Mouse (Mus musculus) liver, embryonic 14.5 days (tissue): ENCODE measurements around the gene Hadha. TPM values are rescaled to one million over a fixed set of nuclear protein-coding genes. Genes with fewer than 3 reads are reported as not detected.

Experiments used
- ATAC-seq: fragments of 200-750 bp; cut with Nextera tagmentation; 2 replicates; pipeline ENCODE4 v1.8.0; 2017; ENCODE audit warnings: moderate number of reproducible peaks, mild to moderate bottlenecking, moderate library complexity; ENCODE audit not compliant: insufficient read depth
- DNase-seq, 3 experiments: peaks; one replicate each; pipeline ENCODE4 v3.0.0-alpha.2; 2012 to 2013; ENCODE audit warnings: low read depth in 3 of 3, low spot score in 3 of 3
- H3K27ac ChIP-seq: fragments of 300-500 bp; sonication (generic); 2 replicates; pipeline ENCODE4 v1.5.1; 2014; ENCODE audit warnings: moderate library complexity, mild to moderate bottlenecking, control low read depth, inconsistent platforms
- H3K27me3 ChIP-seq: fragments of 300-500 bp; sonication (generic); 2 replicates; pipeline ENCODE4 v1.6.1; 2014; ENCODE audit warnings: mild to moderate bottlenecking, low read length, moderate library complexity; ENCODE audit not compliant: control insufficient read depth, insufficient read depth
- H3K36me3 ChIP-seq: fragments of 300-500 bp; sonication (generic); replicated peaks from 2 replicates; pipeline ENCODE4 v1.6.1; 2014; ENCODE audit warnings: low read depth; ENCODE audit not compliant: control insufficient read depth, insufficient read depth
- H3K4me1 ChIP-seq, 2 experiments: fragments of 200-500 bp in 1 of 2; fragments of 300-500 bp in 1 of 2; sonication (generic) in 1 of 2; replicated peaks; 2 replicates each; pipeline ENCODE4 v1.6.1; 2012 to 2014; ENCODE audit warnings: antibody characterized with exemption in 1 of 2, inconsistent platforms in 1 of 2, low read length in 1 of 2; ENCODE audit not compliant: control insufficient read depth in 2 of 2, insufficient read depth in 2 of 2
- H3K4me2 ChIP-seq: fragments of 300-500 bp; sonication (generic); 2 replicates; pipeline ENCODE4 v1.6.1; 2014; ENCODE audit warnings: low read depth, mild to moderate bottlenecking, control low read depth, moderate library complexity
- H3K4me3 ChIP-seq, 2 experiments: fragments of 200-500 bp in 1 of 2; fragments of 300-500 bp in 1 of 2; sonication (generic) in 1 of 2; 2 replicates each; pipeline ENCODE4 v1.5.1; 2012 to 2014; ENCODE audit warnings: low read depth in 2 of 2, low read length in 2 of 2, mild to moderate bottlenecking in 2 of 2, control low read depth in 1 of 2, inconsistent platforms in 1 of 2, moderate library complexity in 1 of 2; ENCODE audit not compliant: insufficient read depth in 1 of 2
- H3K9ac ChIP-seq: fragments of 300-500 bp; sonication (generic); replicated peaks from 2 replicates; pipeline ENCODE4 v1.6.1; 2014; ENCODE audit warnings: mild to moderate bottlenecking, control low read depth, moderate library complexity
- H3K9me3 ChIP-seq: fragments of 300-500 bp; sonication (generic); 2 replicates; pipeline ENCODE4 v1.6.1; 2016; ENCODE audit warnings: low read length, mixed read lengths; ENCODE audit not compliant: control insufficient read depth
- CTCF ChIP-seq: IDR thresholded peaks from 2 replicates; pipeline ENCODE4 v1.5.1; 2016; ENCODE audit warnings: antibody characterized with exemption, low read depth, control low read depth
- EP300 ChIP-seq: IDR thresholded peaks from 2 replicates; pipeline ENCODE4 v1.6.1; 2016; ENCODE audit warnings: antibody characterized with exemption, low read depth
- WGBS: fragments of 180-500 bp; shearing (Covaris S2); extraction: QIAGEN DNeasy Blood & Tissue Kit; methylation state at CpG from one replicate; pipeline ENCODE4 v1.1.7; 2014; ENCODE audit not compliant: insufficient replicate concordance; 5-methylcytosine and 5-hydroxymethylcytosine counted together
- polyA plus RNA-seq, 2 experiments: library from polyadenylated mRNA; depleted of rRNA in 1 of 2; stranded (reverse) in 1 of 2; unstranded in 1 of 2; fragments of >200 nt; fragmentation: Nextera tagmentation in 1 of 2; extraction: Ambion mirVana in 1 of 2; gene quantifications; 2 replicates each; pipeline versions ENCODE4 v1.2.1 to v1.2.3; 2012 to 2014

Hadha gene
- polyA plus RNA-seq, 2 experiments = 40.0 to 73.9 TPM

DNA sequence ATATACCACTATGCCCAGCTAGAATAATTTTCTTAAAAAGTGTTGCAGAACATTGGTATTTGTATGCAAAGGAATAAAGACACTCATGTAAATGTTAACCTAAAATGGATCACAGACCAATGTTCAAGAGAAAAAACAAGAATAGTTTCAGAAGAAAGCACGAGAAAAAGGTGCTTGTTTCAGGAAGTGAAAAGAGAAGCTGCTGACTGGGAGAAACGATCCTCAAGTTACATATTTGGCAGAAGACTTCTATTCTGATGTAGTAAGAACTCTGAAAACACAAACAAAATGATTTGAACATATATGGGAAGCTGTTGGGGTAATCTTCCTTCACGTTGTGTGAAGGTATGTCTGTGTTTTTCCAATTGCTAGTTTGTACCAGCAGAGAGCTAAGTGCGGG is 16.8 kb downstream of the Hadha start:
- TF ChIP-seq CTCF (no peak), EP300 (no peak)
- DNase-seq = no peak
- Histone ChIP-seq H3K4me3 (no peak overlapping the region), H3K4me1 (no peaks in the 10 kb centered on the region), H3K27me3 (no peaks in the 10 kb centered on the region), H3K9me3 (no peaks in the 10 kb centered on the region), H3K27ac (no peak overlapping the region), H3K36me3 (peaks cover 31% of the 10 kb centered on the region), H3K9ac (no peak overlapping the region), H3K4me2 (no peak overlapping the region)
- ATAC-seq = no peak
- WGBS = 81% methylated on average over 4 of the region's 4 CpGs

DNA sequence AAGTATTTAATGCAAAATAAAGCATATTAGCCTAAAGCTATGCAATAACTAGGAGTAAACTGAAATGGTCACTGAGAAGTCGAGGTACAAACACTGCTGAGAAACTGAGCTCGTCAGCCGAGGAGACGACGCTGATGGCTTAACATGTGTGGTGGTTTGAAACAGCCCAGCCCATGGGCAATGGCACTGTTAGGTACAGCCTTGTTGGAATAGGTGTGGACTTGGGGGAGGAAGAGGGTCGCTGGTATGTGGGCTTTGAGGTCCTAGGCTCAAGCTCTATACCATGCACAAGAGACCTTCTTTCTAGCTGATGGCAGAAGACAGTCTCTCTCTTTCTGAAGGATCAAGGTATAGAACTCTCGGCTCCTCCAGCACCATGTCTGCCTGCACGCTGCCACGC is 17.7 kb downstream of the Hadha start:
- Histone ChIP-seq H3K27me3 (no peaks in the 10 kb centered on the region), H3K9me3 (no peaks in the 10 kb centered on the region), H3K36me3 (peaks cover 34% of the 10 kb centered on the region), H3K4me1 (no peaks in the 10 kb centered on the region), H3K27ac (no peak overlapping the region), H3K9ac (no peak overlapping the region), H3K4me2 (no peak overlapping the region), H3K4me3 (no peak overlapping the region)
- no peak for DNase-seq
- TF ChIP-seq EP300 = no peak
- ATAC-seq = no peak
- 85% methylated on average over 9 of the region's 9 CpGs for WGBS

DNA sequence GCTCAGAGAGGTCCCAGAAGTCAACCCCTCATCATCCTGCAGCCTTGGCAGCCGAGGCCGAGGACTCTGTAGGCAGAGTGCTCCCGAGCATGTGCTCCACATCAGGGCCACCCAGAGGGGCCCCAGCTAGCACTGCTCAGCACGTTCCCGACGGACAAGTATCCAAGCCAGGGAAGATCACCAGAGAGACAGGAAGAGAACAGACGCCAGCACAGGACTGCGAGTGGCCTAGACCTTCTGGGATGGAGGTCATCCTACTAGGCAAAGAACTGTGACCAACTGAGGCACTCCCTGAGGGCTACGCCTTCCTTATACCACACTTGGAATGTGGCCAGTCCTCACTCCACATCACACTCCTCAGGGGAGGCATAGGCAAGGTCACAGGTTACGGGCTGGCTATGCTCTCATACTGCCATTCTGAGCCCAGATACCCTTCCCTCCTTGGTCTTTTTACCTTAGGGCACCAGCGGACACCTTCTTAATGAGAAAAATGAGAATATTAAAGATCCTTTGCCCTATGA is 19.2 kb downstream of the Hadha start:
- TF ChIP-seq CTCF (no peak), EP300 (no peak)
- no peak overlapping the region for H3K27ac ChIP-seq
- ATAC-seq (no peak), DNase-seq (no peak)
- WGBS = 83% methylated on average over 11 of the region's 11 CpGs
- H3K4me1 ChIP-seq = no peaks in the 10 kb centered on the region
- no peak overlapping the region for H3K9ac ChIP-seq
- H3K4me2 ChIP-seq = no peak overlapping the region
- no peak overlapping the region for H3K4me3 ChIP-seq
- H3K9me3 ChIP-seq = no peaks in the 10 kb centered on the region
- H3K36me3 ChIP-seq = peaks cover 38% of the 10 kb centered on the region
- H3K27me3 ChIP-seq = no peaks in the 10 kb centered on the region

DNA sequence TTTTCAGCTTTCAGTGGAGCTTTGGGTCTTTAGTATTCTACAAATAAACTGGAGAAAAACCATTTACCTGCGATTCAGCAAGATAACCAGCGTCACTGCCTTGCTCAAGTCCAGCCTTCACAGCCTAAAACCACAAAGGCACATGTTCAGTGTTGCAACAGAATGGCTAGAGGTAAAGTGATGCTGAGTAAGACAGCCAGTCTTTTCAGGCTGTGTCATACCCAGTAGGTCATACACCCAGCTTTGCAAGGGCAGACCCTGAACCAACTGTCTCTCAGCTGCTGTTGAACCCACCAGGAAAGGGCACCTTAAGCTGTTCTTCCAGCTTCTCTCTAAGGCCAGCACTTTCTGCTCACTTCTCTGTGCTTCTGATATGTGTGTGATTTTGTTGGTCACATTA is 22.8 kb downstream of the Hadha start:
- Histone ChIP-seq H3K4me2 (no peak overlapping the region), H3K9ac (no peak overlapping the region), H3K4me3 (no peak overlapping the region), H3K27me3 (no peaks in the 10 kb centered on the region), H3K36me3 (peaks cover 43% of the 10 kb centered on the region), H3K9me3 (no peaks in the 10 kb centered on the region), H3K27ac (no peak overlapping the region), H3K4me1 (no peaks in the 10 kb centered on the region)
- ATAC-seq (no peak), DNase-seq (no peak)
- WGBS = 79% methylated on average over 2 of the region's 2 CpGs
- TF ChIP-seq EP300 (no peak), CTCF (no peak)

DNA sequence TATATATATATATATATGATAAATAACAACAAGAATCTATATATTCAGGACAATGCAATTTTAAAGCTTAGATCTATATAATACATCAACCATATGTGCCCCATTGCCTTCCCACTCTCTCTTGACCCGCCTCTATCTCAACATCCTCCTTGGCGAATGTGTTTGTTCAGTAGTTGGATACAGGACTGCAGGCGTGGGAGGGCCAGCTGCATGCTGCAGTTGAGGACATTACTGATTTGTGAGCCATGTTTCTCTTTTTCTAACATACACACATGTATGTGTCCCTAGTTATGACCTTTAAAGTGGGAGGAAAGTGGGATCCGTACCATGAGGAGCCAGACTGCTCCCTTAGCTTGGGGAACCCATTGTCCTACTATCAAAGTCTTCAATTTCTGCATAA is 23.7 kb downstream of the Hadha start:
- no peaks in the 10 kb centered on the region for H3K9me3 ChIP-seq
- H3K9ac ChIP-seq = no peak overlapping the region
- H3K4me2 ChIP-seq = no peak overlapping the region
- H3K27ac ChIP-seq = no peak overlapping the region
- H3K4me3 ChIP-seq = no peak overlapping the region
- 75% methylated on average over 4 of the region's 4 CpGs for WGBS
- DNase-seq (no peak), ATAC-seq (no peak)
- no peaks in the 10 kb centered on the region for H3K27me3 ChIP-seq
- no peak for TF ChIP-seq EP300
- TF ChIP-seq CTCF = no peak
- H3K36me3 ChIP-seq = peaks cover 49% of the 10 kb centered on the region
- no peaks in the 10 kb centered on the region for H3K4me1 ChIP-seq
